Comparison of ENCODE assay signal across 24 mouse cellular contexts in genomic region chr17:9870237-9870636, GRCm38 (mm10).
A peak's percentile ranks its signal among the peaks of the same experiment; 100 is the strongest.
DNase-seq lines count a peak whose midpoint lies in the region; ATAC-seq and TF ChIP-seq lines count a peak whose summit lies in the region.
"Had no signal": no experiment of that assay in that cellular context is flagged by ENCODE, and none has a peak within 500 bp of the region (broad histone marks: within the 10 kb centered on the region; RNA-seq: fewer than 3 reads in every experiment).

No protein-coding gene starts in this region.

- no peak for TF ChIP-seq CTCF in lung, embryonic 14.5 days (IDR thresholded peaks at IDR 0.05; ENCODE audit: low read depth)
- peak; percentile 17; the same call in 1 of the 2 replicates for TF ChIP-seq CTCF in lung, postnatal 0 days (IDR thresholded peaks at IDR 0.05)
- 0 out of 2 replicates have a peak, but pooled peaks have one; percentile 2 for TF ChIP-seq CTCF in stomach, postnatal 0 days (IDR thresholded peaks at IDR 0.05; ENCODE audit: low read depth)

- ATAC-seq in heart, embryonic 11.5 days (replicated peaks; ENCODE audit: insufficient number of reproducible peaks, low FRiP score, low TSS enrichment), result no peak
- 0 out of 2 replicates have a peak, but pooled peaks have one; percentile 31 for ATAC-seq in lung, embryonic 14.5 days (ENCODE audit: insufficient read depth)
- ATAC-seq in lung, postnatal 0 days, result peak; percentile 30; the same call in 1 of the 2 replicates
- ATAC-seq in stomach, postnatal 0 days (ENCODE audit: low FRiP score, low TSS enrichment), result no peak
- ATAC-seq: forebrain, embryonic 14.5 days; hindbrain, embryonic 16.5 days had no signal

- H3K9ac ChIP-seq in heart, embryonic 11.5 days (ENCODE audit: low read depth, low read length), result no peak overlapping the region
- no peak overlapping the region for H3K9ac ChIP-seq in lung, embryonic 14.5 days
- no peak overlapping the region for H3K9ac ChIP-seq in lung, postnatal 0 days (replicated peaks; ENCODE audit: low read depth)
- H3K9ac ChIP-seq in stomach, postnatal 0 days (ENCODE audit: low read length), result no peak overlapping the region
- H3K9ac ChIP-seq: embryonic facial prominence, embryonic 12.5 days; limb, embryonic 13.5 days; neural tube, embryonic 15.5 days had no signal

- TF ChIP-seq EP300 in lung, postnatal 0 days (IDR thresholded peaks at IDR 0.05), result no peak
- no peak for TF ChIP-seq EP300 in stomach, postnatal 0 days (optimal IDR thresholded peaks at IDR 0.05)

- H3K4me1 ChIP-seq in heart, embryonic 11.5 days (ENCODE audit: control insufficient read depth, insufficient read depth, low read length), result peaks cover 8% of the 10 kb centered on the region
- H3K4me1 ChIP-seq in lung, embryonic 14.5 days (ENCODE audit: insufficient read depth), result no peaks in the 10 kb centered on the region
- H3K4me1 ChIP-seq in lung, postnatal 0 days (ENCODE audit: insufficient read depth, low read depth, low read length), result 0 out of 2 replicates have a peak, but pooled peaks cover 4% of the 10 kb centered on the region
- no peaks in the 10 kb centered on the region for H3K4me1 ChIP-seq in stomach, postnatal 0 days (replicated peaks; ENCODE audit: control insufficient read depth, insufficient read depth)
- H3K4me1 ChIP-seq: embryonic facial prominence, embryonic 12.5 days; limb, embryonic 13.5 days had no signal

- no peak overlapping the region for H3K4me3 ChIP-seq in heart, embryonic 11.5 days (ENCODE audit: low read depth, low read length)
- no peak overlapping the region for H3K4me3 ChIP-seq in lung, embryonic 14.5 days (ENCODE audit: low read depth, low read length)
- no peak overlapping the region for H3K4me3 ChIP-seq in lung, postnatal 0 days (ENCODE audit: low read depth, low read length)
- H3K4me3 ChIP-seq in stomach, postnatal 0 days (ENCODE audit: low read depth, low read length), result no peak overlapping the region
- H3K4me3 ChIP-seq: embryonic facial prominence, embryonic 12.5 days; limb, embryonic 13.5 days; neural tube, embryonic 15.5 days had no signal

- H3K36me3 ChIP-seq in heart, embryonic 11.5 days (ENCODE audit: control insufficient read depth, insufficient read depth, low read length), result no peaks in the 10 kb centered on the region
- H3K36me3 ChIP-seq in lung, embryonic 14.5 days (ENCODE audit: insufficient read depth), result no peaks in the 10 kb centered on the region
- H3K36me3 ChIP-seq in lung, postnatal 0 days (ENCODE audit: insufficient read depth, low read length), result no peaks in the 10 kb centered on the region
- H3K36me3 ChIP-seq in stomach, postnatal 0 days (ENCODE audit: control insufficient read depth, insufficient read depth, low read length), result no peaks in the 10 kb centered on the region
- H3K36me3 ChIP-seq: embryonic facial prominence, embryonic 12.5 days; G1E; limb, embryonic 13.5 days; neural tube, embryonic 15.5 days had no signal

- no peak overlapping the region for H3K27ac ChIP-seq in heart, embryonic 11.5 days (ENCODE audit: low read depth, low read length)
- no peak overlapping the region for H3K27ac ChIP-seq in lung, embryonic 14.5 days (ENCODE audit: low read depth)
- H3K27ac ChIP-seq in lung, postnatal 0 days (ENCODE audit: low read length), result no peak overlapping the region
- H3K27ac ChIP-seq in stomach, postnatal 0 days (replicated peaks), result no peak overlapping the region
- H3K27ac ChIP-seq: embryonic facial prominence, embryonic 12.5 days; limb, embryonic 13.5 days; neural tube, embryonic 15.5 days had no signal

- H3K9me3 ChIP-seq in heart, embryonic 11.5 days (replicated peaks; ENCODE audit: control insufficient read depth, low read length), result no peaks in the 10 kb centered on the region
- no peaks in the 10 kb centered on the region for H3K9me3 ChIP-seq in lung, embryonic 14.5 days (ENCODE audit: low read depth, low read length)
- no peaks in the 10 kb centered on the region for H3K9me3 ChIP-seq in lung, postnatal 0 days (ENCODE audit: low read length)
- H3K9me3 ChIP-seq in stomach, postnatal 0 days (ENCODE audit: control insufficient read depth, low read length), result no peaks in the 10 kb centered on the region
- H3K9me3 ChIP-seq: embryonic facial prominence, embryonic 12.5 days; limb, embryonic 13.5 days; neural tube, embryonic 15.5 days had no signal

- H3K27me3 ChIP-seq in heart, embryonic 11.5 days (ENCODE audit: control insufficient read depth, insufficient read depth, low read length), result no peaks in the 10 kb centered on the region
- H3K27me3 ChIP-seq in lung, embryonic 14.5 days (ENCODE audit: insufficient read depth, low read length), result no peaks in the 10 kb centered on the region
- H3K27me3 ChIP-seq in lung, postnatal 0 days (replicated peaks; ENCODE audit: insufficient read depth, low read length), result no peaks in the 10 kb centered on the region
- H3K27me3 ChIP-seq in stomach, postnatal 0 days (ENCODE audit: control insufficient read depth, insufficient read depth, low read length), result no peaks in the 10 kb centered on the region
- H3K27me3 ChIP-seq: embryonic facial prominence, embryonic 12.5 days; limb, embryonic 13.5 days; neural tube, embryonic 15.5 days had no signal

- no peak overlapping the region for H3K4me2 ChIP-seq in heart, embryonic 11.5 days
- H3K4me2 ChIP-seq in lung, embryonic 14.5 days, result no peak overlapping the region
- H3K4me2 ChIP-seq in lung, postnatal 0 days (replicated peaks; ENCODE audit: low read depth, low read length), result no peak overlapping the region
- no peak overlapping the region for H3K4me2 ChIP-seq in stomach, postnatal 0 days (replicated peaks; ENCODE audit: low read depth)
- H3K4me2 ChIP-seq: embryonic facial prominence, embryonic 12.5 days; limb, embryonic 13.5 days; liver, embryonic 11.5 days; neural tube, embryonic 15.5 days had no signal

- DNase-seq in heart, adult 18-20 months, result peak; percentile 38 to 40
- no peak for DNase-seq in lung, embryonic 14.5 days
- DNase-seq in lung, postnatal 4 days, result no peak
- DNase-seq in lung, postnatal 0 days (ENCODE audit: low spot score), result peak; percentile 15
- DNase-seq in stomach, postnatal 0 days (ENCODE audit: low spot score), result no peak
- DNase-seq in embryo, embryonic 10 days (ENCODE audit: low spot score), result no peak
- DNase-seq: adrenal gland, adult 8-10 months; cerebellum, adult 9-10 months; cerebellum, postnatal 36 days; embryo, embryonic 11 days; kidney, adult 18-20 months; kidney, postnatal 4 days; midbrain, embryonic 14.5 days; retina, postnatal 1 day; spleen, adult 18-20 months; thymus, postnatal 4 days had no signal

- WGBS in heart, embryonic 11.5 days (ENCODE audit: insufficient replicate concordance), result 62% methylated on average over 3 of the region's 3 CpGs
- WGBS in lung, embryonic 14.5 days, result 69% methylated on average over 3 of the region's 3 CpGs
- WGBS in lung, postnatal 0 days, result 54% methylated on average over 3 of the region's 3 CpGs
- WGBS in stomach, postnatal 0 days, result 62% methylated on average over 3 of the region's 3 CpGs

Comparison
In these comparisons a context has a peak if more than half of its experiments do, and no peak if none do; other contexts are left out.
1. DNase-seq: peak in heart, adult 18-20 months (2 of 2) and lung, postnatal 0 days (single experiment); none in lung, embryonic 14.5 days (single experiment), lung, postnatal 4 days (0 of 2), stomach, postnatal 0 days (single experiment) and embryo, embryonic 10 days (single experiment).
2. ATAC-seq: peak in lung, embryonic 14.5 days (single experiment) and lung, postnatal 0 days (single experiment); none in heart, embryonic 11.5 days (single experiment) and stomach, postnatal 0 days (single experiment).